Mouse (Mus musculus) gastrocnemius, postnatal 25 days (tissue): ENCODE results near the gene Ptgis. TPM values are rescaled to one million over a fixed set of nuclear protein-coding genes. Genes with fewer than 3 reads are reported as not detected.

Source experiments
- DNase-seq: peaks from one replicate; pipeline ENCODE4 v3.0.0; 2022
- total RNA-seq, 2 experiments: library from RNA; stranded (reverse); gene quantifications; 1 replicate in 1 of 2; 2 replicates in 1 of 2; pipeline ENCODE4 v1.2.3; 2021

Gene Ptgis
- total RNA-seq, 2 experiments from 2014 or later, result 4.2 to 5.5 TPM

- no peak for DNase-seq
These were observed 84.8 kb downstream of the Ptgis start for GRCm38 (mm10) chr2:167155541-167155973.

GRCm38 (mm10) chr2:167150880-167151279 is 89.5 kb downstream of the Ptgis start:
- DNase-seq, result no peak

- no peak for DNase-seq
These were observed 90.3 kb downstream of the Ptgis start for GRCm38 (mm10) chr2:167150135-167150534.

- no peak for DNase-seq
These were observed 91.4 kb downstream of the Ptgis start for GRCm38 (mm10) chr2:167149035-167149434.

- no peak for DNase-seq
These were observed 92.7 kb downstream of the Ptgis start for GRCm38 (mm10) chr2:167147708-167148107.

GRCm38 (mm10) chr2:167145904-167146303 is 94.5 kb downstream of the Ptgis start:
- no peak for DNase-seq

- no peak for DNase-seq
These were observed 95.7 kb downstream of the Ptgis start for GRCm38 (mm10) chr2:167144439-167145307.

GRCm38 (mm10) chr2:167143914-167144313 is 96.5 kb downstream of the Ptgis start:
- DNase-seq, result no peak

GRCm38 (mm10) chr2:167142282-167142681 is 98.1 kb downstream of the Ptgis start:
- DNase-seq, result no peak

- no peak for DNase-seq
These were observed 98.6 kb downstream of the Ptgis start for GRCm38 (mm10) chr2:167141810-167142209.

Other genes with a start within 250 kb of the Ptgis start
- 10 to 100 TPM; 30.4 to 32.3 TPM for gene Stau1, start 244.3 kb downstream of the Ptgis start, total RNA-seq
- 1 to 10 TPM; 5.5 to 6.8 TPM for gene Ddx27, start 225.4 kb downstream of the Ptgis start, total RNA-seq
- 10 to 100 TPM; 19.3 to 21.6 TPM for gene Znfx1, start 177.6 kb downstream of the Ptgis start, total RNA-seq
- 10 to 100 TPM; 22.1 to 27.4 TPM for gene Kcnb1, start 50.4 kb downstream of the Ptgis start, total RNA-seq
- gene B4galt5, start 108.6 kb upstream of the Ptgis start, total RNA-seq, result 1 to 10 TPM; 9.8 to 10.0 TPM
- 10 to 100 TPM; 23.4 to 27.7 TPM for gene Slc9a8, start 181.1 kb upstream of the Ptgis start, total RNA-seq